Mouse (Mus musculus): ENCODE results near the gene Serpinb6b. TPM values are rescaled to one million over a fixed set of nuclear protein-coding genes. Genes with fewer than 3 reads are reported as not detected.
A peak's percentile ranks its signal among the peaks of the same experiment; 100 is the strongest.

Serpinb6b gene
- polyA plus RNA-seq, 1 experiment from 2014 or later, result 4.5 TPM

GRCm38 (mm10) chr13:32995051-32995450 lies 30.0 kb downstream of the Serpinb6b start:
- 62% methylated on average over 4 of the region's 4 CpGs for WGBS
- H3K36me3 ChIP-seq (ENCODE audit: control insufficient read depth, insufficient read depth, low read length), result no peaks in the 10 kb centered on the region
- no peak overlapping the region for H3K27ac ChIP-seq (ENCODE audit: low read length)
- no peak overlapping the region for H3K4me2 ChIP-seq (ENCODE audit: low read depth, low read length)
- H3K4me3 ChIP-seq (replicated peaks; ENCODE audit: low read length), result no peak overlapping the region
- H3K4me1 ChIP-seq (ENCODE audit: control insufficient read depth, insufficient read depth, low read length), result peaks cover 5% of the 10 kb centered on the region; the same call in 1 of the 2 replicates
- H3K27me3 ChIP-seq (ENCODE audit: control insufficient read depth, insufficient read depth, low read length), result no peaks in the 10 kb centered on the region
- no peak for ATAC-seq (ENCODE audit: insufficient read depth, low FRiP score)
- H3K9ac ChIP-seq (ENCODE audit: low read length), result no peak overlapping the region
- no peaks in the 10 kb centered on the region for H3K9me3 ChIP-seq (replicated peaks; ENCODE audit: control insufficient read depth, low read length)

- WGBS, result 92% methylated on average over 5 of the region's 5 CpGs
- Histone ChIP-seq H3K4me3 (replicated peaks; ENCODE audit: low read length) (no peak overlapping the region), H3K9ac (ENCODE audit: low read length) (no peak overlapping the region), H3K27me3 (ENCODE audit: control insufficient read depth, insufficient read depth, low read length) (no peaks in the 10 kb centered on the region), H3K27ac (ENCODE audit: low read length) (no peak overlapping the region), H3K4me1 (ENCODE audit: control insufficient read depth, insufficient read depth, low read length) (peaks cover 14% of the 10 kb centered on the region), H3K36me3 (ENCODE audit: control insufficient read depth, insufficient read depth, low read length) (no peaks in the 10 kb centered on the region), H3K4me2 (ENCODE audit: low read depth, low read length) (no peak overlapping the region), H3K9me3 (replicated peaks; ENCODE audit: control insufficient read depth, low read length) (no peaks in the 10 kb centered on the region)
- no peak for ATAC-seq (ENCODE audit: insufficient read depth, low FRiP score)
Measured at GRCm38 (mm10) chr13:33001341-33001740, 36.3 kb downstream of the Serpinb6b start.

GRCm38 (mm10) chr13:33002950-33003349 lies 37.9 kb downstream of the Serpinb6b start, which contains the start of gene Serpinb9:
Gene Serpinb9, plus strand, starts transcription at chr13:33003250.
- H3K27ac ChIP-seq (ENCODE audit: low read length), result peak within 1 kb of the TSS; percentile 88
- WGBS, result 93% methylated on average over 3 of the region's 3 CpGs
- peak within 1 kb of the TSS; percentile 69 for H3K9ac ChIP-seq (ENCODE audit: low read length)
- H3K27me3 ChIP-seq (ENCODE audit: control insufficient read depth, insufficient read depth, low read length), result no peaks in the 10 kb centered on the region
- H3K9me3 ChIP-seq (replicated peaks; ENCODE audit: control insufficient read depth, low read length), result no peaks in the 10 kb centered on the region
- no peak for ATAC-seq (ENCODE audit: insufficient read depth, low FRiP score)
- peak within 1 kb of the TSS; percentile 74 for H3K4me2 ChIP-seq (ENCODE audit: low read depth, low read length)
- H3K36me3 ChIP-seq (ENCODE audit: control insufficient read depth, insufficient read depth, low read length), result no peaks in the 10 kb centered on the region
- H3K4me3 ChIP-seq (replicated peaks; ENCODE audit: low read length), result peak within 1 kb of the TSS; percentile 46
- H3K4me1 ChIP-seq (ENCODE audit: control insufficient read depth, insufficient read depth, low read length), result peaks cover 14% of the 10 kb centered on the region

GRCm38 (mm10) chr13:33003523-33004413 lies 38.8 kb downstream of the Serpinb6b start:
- Histone ChIP-seq H3K4me2 (ENCODE audit: low read depth, low read length) (peak overlapping the region; percentile 74), H3K27ac (ENCODE audit: low read length) (peak overlapping the region; percentile 88), H3K9ac (ENCODE audit: low read length) (peak overlapping the region; percentile 69), H3K4me1 (ENCODE audit: control insufficient read depth, insufficient read depth, low read length) (peaks cover 14% of the 10 kb centered on the region), H3K36me3 (ENCODE audit: control insufficient read depth, insufficient read depth, low read length) (no peaks in the 10 kb centered on the region), H3K4me3 (replicated peaks; ENCODE audit: low read length) (peak overlapping the region; percentile 46), H3K9me3 (replicated peaks; ENCODE audit: control insufficient read depth, low read length) (no peaks in the 10 kb centered on the region), H3K27me3 (ENCODE audit: control insufficient read depth, insufficient read depth, low read length) (no peaks in the 10 kb centered on the region)
- ATAC-seq (ENCODE audit: insufficient read depth, low FRiP score), result peak; percentile 23; the same call in 1 of the 2 replicates
- 50% methylated on average over 9 of the region's 9 CpGs for WGBS

GRCm38 (mm10) chr13:33004414-33005105 lies 39.6 kb downstream of the Serpinb6b start:
- 11% methylated on average over 12 of the region's 12 CpGs for WGBS
- Histone ChIP-seq H3K36me3 (ENCODE audit: control insufficient read depth, insufficient read depth, low read length) (no peaks in the 10 kb centered on the region), H3K9ac (ENCODE audit: low read length) (peak overlapping the region; percentile 69), H3K27me3 (ENCODE audit: control insufficient read depth, insufficient read depth, low read length) (no peaks in the 10 kb centered on the region), H3K4me2 (ENCODE audit: low read depth, low read length) (peak overlapping the region; percentile 74), H3K4me1 (ENCODE audit: control insufficient read depth, insufficient read depth, low read length) (peaks cover 14% of the 10 kb centered on the region), H3K4me3 (replicated peaks; ENCODE audit: low read length) (peak overlapping the region; percentile 46), H3K27ac (ENCODE audit: low read length) (peak overlapping the region; percentile 88), H3K9me3 (replicated peaks; ENCODE audit: control insufficient read depth, low read length) (no peaks in the 10 kb centered on the region)
- peak; percentile 94 for ATAC-seq (ENCODE audit: insufficient read depth, low FRiP score)

GRCm38 (mm10) chr13:33005501-33006075 lies 40.6 kb downstream of the Serpinb6b start:
- ATAC-seq (ENCODE audit: insufficient read depth, low FRiP score), result no peak
- WGBS, result 46% methylated on average over 2 of the region's 2 CpGs
- Histone ChIP-seq H3K9me3 (replicated peaks; ENCODE audit: control insufficient read depth, low read length) (no peaks in the 10 kb centered on the region), H3K27ac (ENCODE audit: low read length) (no peak overlapping the region), H3K4me1 (ENCODE audit: control insufficient read depth, insufficient read depth, low read length) (peaks cover 14% of the 10 kb centered on the region), H3K9ac (ENCODE audit: low read length) (peak overlapping the region; percentile 46; the same call in 1 of the 2 replicates), H3K27me3 (ENCODE audit: control insufficient read depth, insufficient read depth, low read length) (no peaks in the 10 kb centered on the region), H3K4me3 (replicated peaks; ENCODE audit: low read length) (no peak overlapping the region), H3K36me3 (ENCODE audit: control insufficient read depth, insufficient read depth, low read length) (no peaks in the 10 kb centered on the region), H3K4me2 (ENCODE audit: low read depth, low read length) (peak overlapping the region; percentile 74)

GRCm38 (mm10) chr13:33006555-33006954 lies 41.5 kb downstream of the Serpinb6b start:
- H3K4me3 ChIP-seq (replicated peaks; ENCODE audit: low read length), result no peak overlapping the region
- WGBS, result 81% methylated on average over 3 of the region's 3 CpGs
- H3K9me3 ChIP-seq (replicated peaks; ENCODE audit: control insufficient read depth, low read length), result no peaks in the 10 kb centered on the region
- no peaks in the 10 kb centered on the region for H3K36me3 ChIP-seq (ENCODE audit: control insufficient read depth, insufficient read depth, low read length)
- no peak overlapping the region for H3K27ac ChIP-seq (ENCODE audit: low read length)
- peaks cover 14% of the 10 kb centered on the region for H3K4me1 ChIP-seq (ENCODE audit: control insufficient read depth, insufficient read depth, low read length)
- H3K4me2 ChIP-seq (ENCODE audit: low read depth, low read length), result no peak overlapping the region
- no peak for ATAC-seq (ENCODE audit: insufficient read depth, low FRiP score)
- H3K9ac ChIP-seq (ENCODE audit: low read length), result no peak overlapping the region
- no peaks in the 10 kb centered on the region for H3K27me3 ChIP-seq (ENCODE audit: control insufficient read depth, insufficient read depth, low read length)

- H3K27ac ChIP-seq (ENCODE audit: low read length), result no peak overlapping the region
- H3K4me1 ChIP-seq (ENCODE audit: control insufficient read depth, insufficient read depth, low read length), result no peaks in the 10 kb centered on the region
- H3K9ac ChIP-seq (ENCODE audit: low read length), result no peak overlapping the region
- H3K4me3 ChIP-seq (replicated peaks; ENCODE audit: low read length), result no peak overlapping the region
- no peak; the same call in 1 of the 2 replicates for ATAC-seq (ENCODE audit: insufficient read depth, low FRiP score)
- H3K9me3 ChIP-seq (replicated peaks; ENCODE audit: control insufficient read depth, low read length), result no peaks in the 10 kb centered on the region
- 61% methylated on average over 1 of the region's 1 CpGs for WGBS
- no peak overlapping the region for H3K4me2 ChIP-seq (ENCODE audit: low read depth, low read length)
- no peaks in the 10 kb centered on the region for H3K27me3 ChIP-seq (ENCODE audit: control insufficient read depth, insufficient read depth, low read length)
- peaks cover 5% of the 10 kb centered on the region; the same call in 1 of the 2 replicates for H3K36me3 ChIP-seq (ENCODE audit: control insufficient read depth, insufficient read depth, low read length)
Measured at GRCm38 (mm10) chr13:33012395-33012794, 47.4 kb downstream of the Serpinb6b start.

Measured in stomach, embryonic 16.5 days (tissue).